Mouse (Mus musculus) lung, postnatal 4 days (tissue): Measurements from ENCODE around the gene Jph4.

Experiments used
- DNase-seq, 2 experiments: peaks; one replicate each; pipeline ENCODE4 v3.0.0; 2021

Jph4 gene

GRCm38 (mm10) chr14:55093927-55094326 lies 22.8 kb downstream of the Jph4 start:
- no peak for DNase-seq

GRCm38 (mm10) chr14:55092011-55092577 lies 24.6 kb downstream of the Jph4 start, which contains the start of gene Zfhx2:
Gene Zfhx2 (minus strand): TSS chr14:55092324.
- peak; percentile 91 for DNase-seq

GRCm38 (mm10) chr14:55091209-55091865 lies 25.4 kb downstream of the Jph4 start:
- DNase-seq: no peak

DNA sequence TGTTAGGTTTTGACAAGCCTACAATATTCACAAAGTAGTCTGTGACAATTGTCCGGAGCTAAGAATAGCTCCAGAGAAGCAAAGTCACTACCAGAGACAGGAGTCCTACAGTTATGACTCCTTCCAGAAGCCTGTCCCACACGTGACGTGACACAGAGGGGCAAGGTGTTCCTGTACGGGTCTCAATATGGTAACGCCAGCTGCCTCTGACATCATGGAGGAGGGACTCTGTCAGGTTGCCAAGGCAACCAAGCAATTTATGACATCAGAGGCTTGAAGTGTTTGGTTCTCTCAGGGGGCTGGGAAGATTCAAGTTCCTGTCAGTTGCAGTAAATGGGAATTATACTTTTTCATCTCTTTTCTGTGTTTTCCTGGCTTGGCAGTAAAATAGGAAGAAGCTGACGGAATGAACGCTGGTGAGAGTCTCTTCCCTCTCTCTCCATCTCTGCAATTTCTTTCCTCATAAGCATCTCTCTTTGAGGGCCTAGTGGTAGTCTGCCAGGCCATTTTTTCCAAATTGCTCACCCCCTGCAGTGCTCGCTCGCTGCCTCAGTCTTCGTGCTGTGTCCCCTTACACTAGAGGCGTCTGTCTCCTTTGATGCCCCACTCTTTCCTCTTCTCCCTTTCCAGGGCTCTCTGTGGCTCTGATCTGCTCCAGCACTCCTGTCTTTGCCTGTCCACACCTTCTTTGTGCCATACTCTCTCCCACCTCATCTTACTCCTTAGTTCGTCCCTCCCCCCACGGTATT lies 27.4 kb downstream of the Jph4 start:
- DNase-seq: no peak

GRCm38 (mm10) chr14:55086009-55086514 lies 30.7 kb downstream of the Jph4 start:
- no peak for DNase-seq

GRCm38 (mm10) chr14:55085324-55086008 lies 31.3 kb downstream of the Jph4 start:
- peak in 1 of 2 experiments; percentile 15 for DNase-seq

- no peak for DNase-seq
Observed at GRCm38 (mm10) chr14:55083481-55083880, 33.3 kb downstream of the Jph4 start.

DNA sequence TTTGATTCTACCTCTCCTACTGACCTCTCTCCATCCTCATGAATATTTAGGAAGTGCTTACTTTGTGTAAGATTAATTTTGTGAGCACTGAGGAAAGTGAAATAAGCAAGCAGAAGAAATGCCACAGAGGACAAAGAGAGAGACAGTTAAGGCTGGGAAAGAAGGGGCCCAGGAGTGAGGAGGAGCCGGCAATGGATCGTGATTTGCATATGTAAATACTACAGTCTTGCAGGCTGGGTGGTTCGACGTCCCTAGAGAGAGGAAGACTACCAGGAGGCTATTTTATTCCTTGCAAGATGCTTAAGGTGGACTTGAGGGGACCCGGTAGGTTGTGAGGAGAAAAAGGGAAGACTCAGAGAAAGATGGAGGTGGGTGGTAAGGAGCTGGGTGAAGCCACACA lies 35.6 kb downstream of the Jph4 start:
- DNase-seq: no peak

GRCm38 (mm10) chr14:55079214-55079970 lies 37.3 kb downstream of the Jph4 start:
- DNase-seq: peak; percentile 33 to 78

GRCm38 (mm10) chr14:55078366-55078989 lies 38.3 kb downstream of the Jph4 start:
- DNase-seq: no peak

GRCm38 (mm10) chr14:55077481-55078365 lies 39.0 kb downstream of the Jph4 start:
- DNase-seq: no peak

DNA sequence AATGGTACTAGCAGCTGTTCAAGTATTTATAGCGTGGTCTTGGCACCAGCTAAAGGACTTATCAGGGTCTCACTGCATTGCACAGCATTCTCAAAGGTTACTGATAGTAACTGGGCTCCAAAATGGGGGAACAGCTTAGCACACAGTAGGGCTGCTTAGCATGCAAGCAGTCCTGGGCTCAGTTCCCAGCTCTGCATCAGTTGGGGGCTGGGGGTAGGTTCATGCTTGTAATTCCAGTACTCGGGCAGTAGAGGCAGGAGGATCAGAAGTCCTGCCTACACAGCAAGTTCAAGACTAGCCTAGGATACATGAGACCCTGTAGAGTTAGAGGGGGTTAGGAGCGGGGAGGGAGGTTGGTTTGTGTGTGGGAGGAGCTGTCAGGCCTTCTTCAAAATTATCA lies 39.8 kb downstream of the Jph4 start:
- DNase-seq: no peak

DNA sequence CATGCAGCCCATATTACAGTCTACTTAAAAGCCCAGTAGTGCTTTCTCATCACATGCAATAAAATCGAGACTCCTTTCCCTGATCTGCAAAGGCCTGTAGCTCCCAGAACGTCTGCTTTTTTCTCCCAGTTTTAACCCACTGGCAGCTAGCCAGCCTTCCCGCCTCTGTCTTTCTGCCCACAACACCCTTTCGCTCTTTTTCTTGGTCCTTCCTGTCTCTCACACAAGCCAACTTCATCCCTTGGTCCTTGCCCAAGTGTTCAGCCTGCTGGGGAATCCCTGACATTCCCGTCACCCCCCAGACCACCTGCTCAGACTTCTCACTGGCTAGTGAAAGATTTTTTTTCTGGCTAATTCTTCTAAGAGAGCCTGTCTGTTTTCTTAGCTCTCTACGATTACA lies 40.5 kb downstream of the Jph4 start:
- no peak for DNase-seq

GRCm38 (mm10) chr14:55074416-55074815 lies 42.3 kb downstream of the Jph4 start:
- no peak for DNase-seq

GRCm38 (mm10) chr14:55071756-55072155 lies 45.0 kb downstream of the Jph4 start:
- DNase-seq: no peak

DNA sequence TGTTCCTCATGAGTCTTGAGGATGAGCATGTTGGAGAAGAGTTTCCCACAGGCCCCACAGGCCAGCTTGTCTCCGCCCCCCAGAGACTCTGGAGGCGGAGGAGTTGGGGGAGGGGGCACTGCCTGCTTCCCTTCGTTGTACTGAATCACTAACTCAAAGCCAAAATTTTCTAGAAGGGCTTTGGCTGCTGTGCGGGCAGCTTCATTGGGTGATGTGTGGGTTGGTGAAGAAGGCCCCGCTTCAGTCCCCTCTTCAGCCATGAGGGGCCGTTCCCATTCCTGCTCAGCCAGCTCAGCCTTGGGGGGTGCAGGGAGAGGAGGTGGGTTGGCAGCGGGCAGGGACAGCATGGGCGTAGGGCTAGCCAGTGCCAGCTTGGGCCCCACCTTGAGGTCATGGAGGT lies 50.7 kb downstream of the Jph4 start:
- DNase-seq: no peak

GRCm38 (mm10) chr14:55065391-55065790 lies 51.3 kb downstream of the Jph4 start:
- DNase-seq: no peak

DNA sequence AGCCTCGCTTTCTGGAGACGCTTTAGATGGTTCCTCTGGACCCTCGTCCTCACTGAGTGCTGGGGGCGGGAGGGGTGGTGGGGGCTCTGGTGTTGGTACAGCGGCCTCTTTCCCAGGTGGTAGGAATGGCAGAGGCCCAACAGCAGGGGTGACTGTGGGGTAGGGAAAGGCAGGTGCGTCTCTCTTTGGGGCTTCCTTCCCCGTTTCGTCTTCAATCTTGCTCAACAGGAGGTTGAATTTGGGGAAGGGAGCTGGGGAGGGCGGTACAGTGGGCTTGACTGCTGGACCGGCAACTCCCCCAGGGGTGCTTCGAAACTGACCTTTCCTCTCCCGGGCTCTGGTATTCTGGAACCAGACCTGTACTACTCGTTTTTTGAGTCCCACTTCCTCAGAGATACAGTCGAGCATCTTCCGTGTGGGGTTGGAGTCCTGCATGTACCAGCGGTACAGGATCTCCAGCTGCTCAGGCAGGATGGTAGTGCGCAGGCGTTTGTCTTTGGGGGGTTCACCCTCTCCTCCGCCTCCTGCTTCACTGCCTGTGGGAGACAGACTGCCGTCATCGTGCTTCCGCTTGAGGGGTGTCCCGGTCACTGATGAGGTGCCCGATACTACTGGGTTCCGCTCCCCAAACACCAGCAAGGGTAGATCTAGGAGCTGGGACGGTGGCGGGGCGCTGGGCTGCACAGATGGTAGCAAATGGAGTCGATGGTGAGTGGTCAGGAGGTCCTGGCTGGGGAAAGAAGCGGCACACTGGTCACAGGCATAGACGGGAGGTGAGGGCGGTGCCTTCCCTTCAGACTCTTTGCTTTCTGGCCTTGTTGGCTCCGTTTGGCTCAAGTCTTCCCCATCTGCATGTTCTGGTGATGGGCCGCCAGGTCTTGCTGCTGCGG lies 52.0 kb downstream of the Jph4 start:
- no peak for DNase-seq

GRCm38 (mm10) chr14:55063581-55064381 lies 53.0 kb downstream of the Jph4 start:
- DNase-seq: no peak
